Mouse (Mus musculus): Measurements from ENCODE around the gene Rps6kb1.
"Not testable (repeated sequence)": the region's sequence is repeated elsewhere in the genome, so short reads cannot be mapped to it uniquely, and the experiment has no call there.

Rps6kb1 gene

DNA sequence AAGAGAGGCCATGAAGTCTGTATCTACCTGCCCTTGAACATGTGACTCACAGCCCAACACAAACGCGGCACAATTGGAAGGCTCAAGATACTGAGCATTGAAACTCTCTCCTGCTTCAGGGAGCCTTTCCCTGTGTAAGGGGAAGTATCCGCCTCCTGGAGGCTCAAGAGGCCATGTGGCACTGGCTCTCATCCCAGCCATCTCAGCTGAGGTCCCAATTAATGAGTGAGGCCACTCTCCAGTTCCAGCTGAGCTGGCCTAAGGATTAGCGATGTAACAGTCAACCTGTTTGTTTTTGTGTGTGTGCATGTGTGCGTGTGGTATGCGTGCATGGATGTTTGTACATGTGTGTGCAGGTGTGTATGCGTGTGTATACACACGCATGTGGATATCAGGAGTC lies 76.3 kb downstream of the Rps6kb1 start:
- no peak for DNase-seq (ENCODE audit: low spot score)

GRCm38 (mm10) chr11:86464275-86464674 lies 80.3 kb downstream of the Rps6kb1 start:
- not testable (repeated sequence) for DNase-seq (ENCODE audit: low spot score)

- no peak for DNase-seq (ENCODE audit: low spot score)
Observed at GRCm38 (mm10) chr11:86462579-86462978, 82.0 kb downstream of the Rps6kb1 start.

GRCm38 (mm10) chr11:86458866-86459265 lies 85.7 kb downstream of the Rps6kb1 start:
- DNase-seq (ENCODE audit: low spot score): no peak

- no peak for DNase-seq (ENCODE audit: low spot score)
Observed at GRCm38 (mm10) chr11:86457545-86457944, 87.1 kb downstream of the Rps6kb1 start.

- DNase-seq (ENCODE audit: low spot score): no peak
Observed at GRCm38 (mm10) chr11:86453991-86454390, 90.6 kb downstream of the Rps6kb1 start.
